Comparison of ENCODE assay signal across 9 mouse cellular contexts in the genomic region with DNA sequence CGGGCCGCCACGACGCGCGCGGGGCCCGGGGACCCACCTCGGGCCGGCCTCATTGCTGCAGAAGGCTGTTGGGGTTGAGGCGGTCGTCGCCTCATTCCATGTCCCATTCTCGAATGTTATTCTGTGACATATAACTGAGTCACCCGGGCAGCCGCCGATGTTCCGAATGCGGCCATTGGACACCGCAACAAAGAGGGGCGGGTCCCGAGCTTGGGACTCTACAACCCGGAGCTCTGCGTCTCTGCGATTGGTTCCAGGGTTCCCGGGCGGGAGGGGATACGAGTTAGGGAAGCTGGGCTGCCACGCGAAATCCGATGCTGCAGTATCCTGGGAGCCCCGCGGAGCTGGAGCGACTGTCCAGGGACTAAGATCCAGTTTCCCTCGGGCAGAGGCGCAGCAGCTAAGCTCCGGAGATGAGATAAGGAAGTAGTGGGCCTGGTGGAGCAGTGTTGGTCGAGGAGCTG. TPM values are rescaled to one million over a fixed set of nuclear protein-coding genes. Genes with fewer than 3 reads are reported as not detected.
DNase-seq lines count a peak whose midpoint lies in the region; ATAC-seq lines count a peak whose summit lies in the region.
"Had no signal": no experiment of that assay in that cellular context is flagged by ENCODE, and none has a peak within 500 bp of the region (broad histone marks: within the 10 kb centered on the region; RNA-seq: fewer than 3 reads in every experiment).

A gene (minus strand): TSS at position 197 of the 464 bp plus-strand sequence.

- H3K27me3 ChIP-seq in embryonic facial prominence, embryonic 11.5 days (ENCODE audit: control insufficient read depth, insufficient read depth, low read length): no peaks in the 10 kb centered on the region
- peaks cover 13% of the 10 kb centered on the region for H3K27me3 ChIP-seq in midbrain, embryonic 10.5 days (ENCODE audit: low read depth, poor library complexity, severe bottlenecking)

- H3K4me2 ChIP-seq in embryonic facial prominence, embryonic 11.5 days (ENCODE audit: low read depth, low read length): peak within 1 kb of the TSS; percentile 75

- H3K27ac ChIP-seq in embryonic facial prominence, embryonic 11.5 days (replicated peaks; ENCODE audit: low read depth, low read length): peak within 1 kb of the TSS; percentile 89
- H3K27ac ChIP-seq in midbrain, embryonic 10.5 days (replicated peaks): peak within 1 kb of the TSS; percentile 93

- H3K9me3 ChIP-seq in embryonic facial prominence, embryonic 11.5 days (replicated peaks; ENCODE audit: control insufficient read depth, low read length): no peaks in the 10 kb centered on the region
- no peaks in the 10 kb centered on the region for H3K9me3 ChIP-seq in midbrain, embryonic 10.5 days (replicated peaks)
- H3K9me3 ChIP-seq: G1E had no signal

- peak; percentile 13 to 18 for DNase-seq in thymus, adult 18-20 months
- DNase-seq in thymus, postnatal 10 days (ENCODE audit: low spot score in 2 of 2): no peak
- peak; percentile 97 for DNase-seq in embryonic facial prominence, embryonic 11.5 days (ENCODE audit: low spot score)
- DNase-seq in heart, adult 18-20 months: peak; percentile 78 to 86
- peak; percentile 57 for DNase-seq in kidney, adult 18-20 months
- DNase-seq in left cerebral cortex, postnatal 4 days: peak; percentile 86
- peak; percentile 94 for DNase-seq in midbrain, embryonic 10.5 days (ENCODE audit: low spot score)
- DNase-seq in skeletal muscle tissue, adult 2 months (ENCODE audit: low read depth, low spot score): peak; percentile 69

- H3K4me3 ChIP-seq in embryonic facial prominence, embryonic 11.5 days (ENCODE audit: low read depth, low read length): peak within 1 kb of the TSS; percentile 73
- H3K4me3 ChIP-seq in midbrain, embryonic 10.5 days: peak within 1 kb of the TSS; percentile 85

- no peaks in the 10 kb centered on the region for H3K36me3 ChIP-seq in embryonic facial prominence, embryonic 11.5 days (replicated peaks; ENCODE audit: control insufficient read depth, insufficient read depth, low read depth, low read length)
- peaks cover 18% of the 10 kb centered on the region for H3K36me3 ChIP-seq in midbrain, embryonic 10.5 days
- H3K36me3 ChIP-seq: G1E had no signal

- ATAC-seq in embryonic facial prominence, embryonic 11.5 days (replicated peaks; ENCODE audit: insufficient number of reproducible peaks, low FRiP score, low TSS enrichment, low read depth): peak; percentile 97

- intact Hi-C loops in left cerebral cortex, postnatal 4 days (cut with DNase I): no loop called here

- WGBS in embryonic facial prominence, embryonic 11.5 days: under 1% methylated on average over 38 of the region's 38 CpGs
- 0% methylated on average over 38 of the region's 38 CpGs for WGBS in midbrain, embryonic 10.5 days

- peaks cover 4% of the 10 kb centered on the region for H3K4me1 ChIP-seq in embryonic facial prominence, embryonic 11.5 days (ENCODE audit: control insufficient read depth, insufficient read depth, low read length)
- H3K4me1 ChIP-seq in midbrain, embryonic 10.5 days: peaks cover 42% of the 10 kb centered on the region

- peak within 1 kb of the TSS; percentile 92 for H3K9ac ChIP-seq in embryonic facial prominence, embryonic 11.5 days (replicated peaks; ENCODE audit: low read length)

RNA-seq across cellular contexts. Expression of the gene that starts here (rescaled TPM):
- polyA plus RNA-seq in embryonic facial prominence, embryonic 11.5 days (2014; fragmentation: Nextera tagmentation; extraction: Ambion mirVana): 80.6 and 88.3 TPM in 2 replicates
- under 1 TPM; 0.20 to 0.33 TPM for total RNA-seq in heart, adult 18-20 months (2021)
- 10 to 100 TPM; 63.8 to 72.2 TPM for total RNA-seq in left cerebral cortex, postnatal 4 days (2021)
- polyA plus RNA-seq in midbrain, embryonic 10.5 days (2016; fragmentation: Nextera tagmentation; extraction: Ambion mirVana): 33.1 and 44.4 TPM in 2 replicates
- polyA plus RNA-seq: G1E had no signal

Comparison
In these comparisons a context has a peak if more than half of its experiments do, and no peak if none do; other contexts are left out.
1. RNA of the gene that starts here (total RNA-seq): 63.8 to 72.2 TPM in left cerebral cortex, postnatal 4 days; 0.20 to 0.33 TPM in heart, adult 18-20 months; every median in the first group is over 10 times any median in the second.
2. DNase-seq: peak in thymus, adult 18-20 months (2 of 2), embryonic facial prominence, embryonic 11.5 days (single experiment), kidney, adult 18-20 months (single experiment), left cerebral cortex, postnatal 4 days (single experiment), midbrain, embryonic 10.5 days (single experiment) and skeletal muscle tissue, adult 2 months (single experiment); none in thymus, postnatal 10 days (0 of 2).
3. Peak in DNase-seq in heart, adult 18-20 months; RNA of the gene not detected or under 1 TPM.